Mouse (Mus musculus) cortical plate, adult 2 months (tissue): ENCODE measurements around the gene Prkch.

ENCODE experiments used
- CTCF ChIP-seq: fragments of 200-500 bp; IDR thresholded peaks from 2 replicates; pipeline ENCODE4 v1.5.1; 2011; ENCODE audit warnings: mild to moderate bottlenecking, control low read depth, low read length; ENCODE audit not compliant: insufficient read depth; ENCODE audit errors: extremely low read depth
- POLR2A ChIP-seq: fragments of 200-500 bp; IDR thresholded peaks from 2 replicates; pipeline ENCODE4 v1.6.1; 2011; ENCODE audit warnings: mild to moderate bottlenecking, low read length, control low read depth; ENCODE audit not compliant: insufficient read depth; ENCODE audit errors: extremely low read depth

GRCm38 (mm10) chr12:73682921-73683346 is 98.3 kb downstream of the Prkch start:
- TF ChIP-seq CTCF (no peak), POLR2A (no peak)
